Mouse (Mus musculus) left cerebral cortex, postnatal 4 days (tissue): ENCODE measurements at regions not wholly inside any gene's neighbourhood (a gene's known extent, or its start where the extent isn't known, plus 50 kb on each side); places are given as distances from the start of the nearest gene placed in this dataset.

ENCODE experiments used
- DNase-seq: peaks from one replicate; pipeline ENCODE4 v3.0.0-alpha.2; 2022
- intact Hi-C: fragments of 180-260 bp; cut with DNase I; formaldehyde crosslinking; loops from one replicate; pipeline ENCODE4 v1.15.1; 2025

DNA sequence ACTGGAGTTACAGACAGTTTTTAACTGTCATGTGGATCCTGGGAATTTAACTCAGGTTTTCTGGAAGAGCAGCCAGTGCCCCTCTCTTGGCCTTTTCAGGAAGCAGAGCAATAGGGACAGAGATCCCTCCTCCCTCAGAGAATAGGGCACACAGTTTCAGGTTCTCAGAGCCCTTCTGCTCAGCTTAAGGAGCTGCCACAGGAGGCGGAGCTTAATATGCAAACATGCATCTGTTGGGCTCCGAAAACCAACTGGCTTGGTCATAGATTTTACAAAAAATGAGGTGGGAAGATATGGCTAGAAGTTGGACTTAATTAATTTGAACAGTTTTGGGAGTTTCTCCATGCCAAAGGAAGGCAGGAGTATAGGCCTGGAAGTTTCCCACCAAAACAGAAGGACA, 61.9 kb upstream of the Znrf2 start:
- DNase-seq, result no peak
- intact Hi-C loops, result no loop called here

DNA sequence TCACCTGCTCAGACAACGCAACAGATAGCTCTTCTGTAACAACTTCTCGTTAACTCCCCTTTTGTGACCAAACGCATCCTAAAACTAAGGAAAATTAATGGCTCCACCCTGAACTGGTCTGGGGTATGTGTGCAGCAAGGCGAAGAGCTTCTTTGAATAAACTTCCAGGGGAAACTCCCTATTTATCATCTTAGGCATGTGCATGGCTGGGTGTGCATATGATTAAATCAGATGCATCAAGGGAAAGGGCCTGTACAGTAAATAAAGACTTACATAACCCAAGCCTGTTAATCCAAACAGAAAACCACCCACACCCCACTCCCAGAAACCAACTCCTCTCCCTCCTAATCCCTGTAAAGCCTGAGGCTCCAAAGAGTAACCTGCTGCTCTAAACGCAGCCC, 59.2 kb upstream of the Znrf2 start:
- intact Hi-C loops, result no loop called here
- DNase-seq, result no peak

DNA sequence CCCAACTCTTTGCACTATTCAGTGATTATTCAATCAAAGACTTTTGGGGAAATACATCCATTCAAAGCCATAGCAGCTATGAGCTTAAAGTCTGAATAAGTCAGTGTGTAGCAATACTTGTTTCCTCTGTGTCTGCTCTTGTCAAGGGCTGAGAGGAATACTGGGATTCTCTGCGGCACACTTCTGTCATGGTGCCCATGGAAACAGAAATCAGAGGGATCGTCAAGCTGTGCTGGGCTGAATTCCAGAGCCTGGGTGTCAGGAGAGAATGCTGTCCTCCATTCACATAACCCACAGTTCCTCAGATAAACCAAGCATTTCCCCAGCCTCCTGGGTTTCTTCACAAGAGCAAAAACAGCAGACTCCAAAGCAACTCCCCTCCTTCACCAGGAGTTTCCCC, 58.6 kb upstream of the Znrf2 start:
- intact Hi-C loops, result no loop called here

DNA sequence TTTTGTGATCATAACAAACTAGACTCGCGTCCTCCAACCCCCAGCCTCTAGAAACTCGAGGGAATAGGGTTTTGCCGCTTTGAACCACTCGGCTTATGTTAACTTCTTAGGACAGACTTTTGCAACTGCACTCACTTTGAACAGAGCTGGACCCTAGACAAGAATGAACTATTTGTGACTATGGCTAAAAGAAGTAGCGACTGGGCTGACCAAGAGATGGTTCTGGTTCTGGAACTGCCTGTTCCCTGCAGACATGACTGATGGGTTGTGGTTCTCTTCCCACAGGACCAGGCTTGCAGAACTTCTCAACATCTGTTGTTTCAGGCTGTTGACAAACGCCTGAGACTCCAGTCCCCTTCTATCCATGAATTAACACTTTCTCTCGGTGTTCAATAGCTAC, 57.5 kb upstream of the Znrf2 start:
- intact Hi-C loops, result no loop called here
- no peak for DNase-seq

More for the DNA sequence above, 58.6 kb upstream of the Znrf2 start:
- peak; percentile 86 for DNase-seq

DNA sequence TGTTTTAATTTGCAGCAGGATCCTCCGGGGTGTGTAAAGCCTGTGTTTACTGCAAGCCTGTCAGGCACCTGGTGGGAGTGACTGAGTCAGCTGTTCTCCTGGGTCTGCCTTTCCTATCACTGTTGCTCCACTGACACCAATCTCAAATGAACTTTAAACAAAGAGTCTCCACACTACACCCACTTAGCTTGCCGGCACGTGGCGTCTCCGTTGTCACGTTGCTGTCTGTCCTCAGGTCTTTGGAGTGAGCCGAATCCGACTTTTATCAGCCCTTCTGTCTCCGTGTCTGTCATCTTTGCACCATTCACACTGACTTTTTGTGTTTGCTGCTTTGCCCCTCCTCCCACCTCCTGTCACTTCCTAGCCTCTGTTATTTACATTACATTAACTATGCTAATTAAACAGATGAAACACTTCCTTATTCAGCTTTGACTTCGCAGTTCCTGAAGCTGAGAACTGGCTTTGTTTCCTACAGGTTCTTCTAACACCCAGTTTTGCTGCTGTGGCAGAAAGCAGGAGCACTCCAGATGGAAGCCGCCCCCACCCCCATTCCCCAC, 56.7 kb upstream of the Znrf2 start:
- DNase-seq, result no peak
- intact Hi-C loops, result no loop called here

DNA sequence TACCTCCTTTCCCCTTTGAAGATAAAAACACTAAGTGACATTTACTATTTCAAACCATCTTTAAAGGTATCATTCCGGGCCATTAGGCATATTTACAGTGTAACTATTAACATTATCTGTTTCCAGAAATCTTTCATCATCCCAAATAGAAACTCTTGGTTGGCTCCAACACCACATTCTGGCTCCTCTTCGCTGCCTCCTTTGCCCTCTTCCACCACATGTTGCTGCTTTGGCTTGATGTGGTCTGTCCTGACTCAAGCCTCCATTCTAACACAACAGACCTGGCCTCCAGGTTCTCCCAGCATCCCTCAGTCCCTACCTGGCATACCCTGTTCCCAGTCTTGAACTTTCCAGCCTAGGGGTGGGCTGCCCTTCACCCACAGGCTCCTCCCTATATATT, 56.2 kb upstream of the Znrf2 start:
- intact Hi-C loops, result no loop called here
- no peak for DNase-seq

DNA sequence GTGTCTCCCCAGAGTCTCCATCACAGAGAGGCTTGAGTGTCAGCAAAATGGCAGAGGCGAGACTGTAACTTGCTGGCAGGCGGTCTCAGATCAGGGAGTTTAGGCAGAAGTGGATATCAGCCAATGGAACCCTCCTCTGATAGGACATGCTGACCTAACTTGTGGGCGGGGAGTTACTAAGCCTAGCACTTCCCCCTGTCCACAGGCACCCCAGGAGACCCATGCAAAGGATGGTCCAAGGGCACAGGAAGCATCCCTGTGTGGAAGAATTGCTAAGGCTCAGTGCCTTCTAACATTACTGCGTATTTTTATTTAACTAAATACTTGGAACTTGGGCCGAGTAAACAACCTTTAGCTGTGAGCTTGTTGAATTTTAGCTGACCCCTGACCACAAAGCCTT, 54.7 kb upstream of the Znrf2 start:
- intact Hi-C loops, result no loop called here
- DNase-seq, result no peak

DNA sequence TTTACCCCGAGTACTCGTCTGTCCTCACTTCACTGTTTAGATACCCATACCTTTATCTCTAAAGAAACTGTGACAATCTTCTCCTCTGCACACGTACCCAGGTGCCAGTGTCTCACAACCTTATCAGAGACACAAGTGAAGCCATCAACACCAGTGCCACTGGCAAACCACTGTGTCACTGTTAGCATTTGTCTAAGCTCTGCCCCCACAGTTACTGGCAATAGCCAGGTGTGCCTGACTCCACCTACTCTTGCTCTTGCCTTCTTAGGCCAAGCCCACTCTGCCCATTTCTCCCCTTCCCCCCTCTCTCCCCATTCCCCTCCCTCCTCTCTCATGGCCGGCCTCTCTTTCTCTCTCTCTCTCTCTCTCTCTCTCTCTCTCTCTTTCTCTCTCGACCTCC, 54.2 kb upstream of the Znrf2 start:
- intact Hi-C loops, result no loop called here
- DNase-seq, result no peak

DNA sequence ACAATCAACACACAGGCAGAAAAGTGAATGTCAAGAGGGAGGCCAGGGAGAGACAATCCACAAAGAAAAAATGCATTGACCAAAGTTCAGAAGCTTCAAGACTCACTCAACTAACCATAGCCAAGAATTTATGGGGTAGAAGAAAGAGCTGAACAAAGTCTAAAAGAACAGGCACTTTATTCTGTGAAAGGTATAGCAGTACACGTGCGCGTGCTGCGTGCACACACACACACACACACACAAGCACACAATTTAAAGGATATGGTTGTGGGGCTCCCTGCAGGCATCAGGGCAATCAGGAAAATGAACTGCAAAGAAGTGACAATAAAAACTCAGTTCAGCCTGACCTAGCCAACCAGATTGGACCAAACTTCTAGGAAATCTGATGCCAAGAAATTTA, 53.0 kb upstream of the Znrf2 start:
- intact Hi-C loops, result no loop called here
- no peak for DNase-seq

DNA sequence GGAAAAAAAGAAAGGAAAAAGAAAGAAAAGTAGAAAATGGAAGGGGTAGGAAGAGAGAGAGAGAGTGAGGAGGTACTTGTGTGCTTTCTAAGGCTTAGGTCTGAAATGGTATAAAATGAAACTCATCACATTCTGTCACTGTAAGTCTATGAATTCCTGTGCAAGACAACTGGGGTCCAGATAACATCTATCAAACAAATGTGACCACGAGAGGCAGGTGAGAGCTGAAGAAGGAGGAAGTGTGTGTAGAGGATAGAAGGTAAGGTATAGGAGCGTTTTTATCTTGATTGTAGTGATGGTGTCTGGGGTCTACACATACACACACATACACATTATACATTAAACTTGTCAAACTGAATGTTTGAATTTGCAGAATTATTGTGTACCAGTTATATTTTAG, 51.0 kb upstream of the Znrf2 start:
- DNase-seq, result no peak
- intact Hi-C loops, result no loop called here

DNA sequence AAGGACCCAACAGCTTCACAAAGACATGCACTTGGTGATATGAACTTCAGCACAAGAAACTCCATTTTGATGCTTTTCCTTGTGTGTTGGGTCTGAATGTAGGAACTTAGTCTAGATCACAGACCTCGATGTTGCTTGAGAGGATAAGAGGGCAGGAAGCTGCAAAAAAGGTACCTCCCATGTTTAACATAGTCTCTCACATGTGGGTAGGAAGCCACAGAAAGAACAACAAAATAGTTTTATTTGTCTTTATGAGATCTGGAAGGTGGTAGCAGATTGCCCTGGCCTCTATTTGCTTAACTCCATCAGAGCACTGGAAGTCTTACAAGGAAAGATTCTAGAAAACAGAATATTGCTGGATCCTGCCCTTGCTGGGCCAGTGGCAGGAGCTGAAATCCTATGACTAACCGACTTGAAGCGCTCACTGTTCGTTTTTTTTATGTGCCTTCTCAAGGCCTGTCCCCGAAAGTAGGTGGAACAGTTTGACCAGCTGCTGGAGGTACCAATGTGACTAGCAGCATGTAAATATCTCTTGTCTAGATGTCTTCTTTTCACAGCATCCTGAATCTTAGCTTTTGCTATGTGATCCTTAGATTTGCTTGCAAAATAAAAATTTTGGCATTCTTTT, 50.1 kb upstream of the Znrf2 start:
- no peak for DNase-seq
- intact Hi-C loops, result no loop called here
